Mouse (Mus musculus): ENCODE measurements around the gene Esyt1. TPM values are rescaled to one million over a fixed set of nuclear protein-coding genes. Genes with fewer than 3 reads are reported as not detected.

The Esyt1 gene
- polyA plus RNA-seq, 2 experiments = 7.0 to 10.3 TPM

DNA sequence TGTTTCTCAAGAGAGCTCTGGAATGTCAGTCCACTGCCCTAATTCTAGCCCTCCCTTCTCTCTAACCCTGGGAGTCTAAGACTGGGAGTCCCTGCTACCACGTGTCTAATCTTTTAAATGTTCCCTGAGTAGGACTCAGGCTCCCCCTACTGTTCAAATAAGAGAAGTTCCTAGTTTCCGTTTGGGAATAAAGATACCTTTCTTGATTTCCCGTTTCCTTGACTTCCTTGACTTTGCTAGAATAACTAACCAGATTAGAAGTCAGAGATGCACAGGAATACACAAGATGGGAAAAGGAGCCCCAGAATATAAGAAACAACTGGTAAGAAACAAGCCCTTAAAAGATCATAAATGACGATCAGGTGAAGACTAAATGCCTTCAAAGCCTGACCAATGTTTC, 20.7 kb upstream of the Esyt1 start:
- Histone ChIP-seq H3K4me2 (ENCODE audit: low read depth) (peak overlapping the region; percentile 96), H3K4me1 (replicated peaks; ENCODE audit: control insufficient read depth in 2 of 2, insufficient read depth in 2 of 2, low read length in 1 of 2) (peaks cover 0 to 11% of the 10 kb centered on the region in 2 experiments; a peak in 3 of 4 replicates), H3K9ac (replicated peaks) (peak overlapping the region; percentile 84), H3K27me3 (ENCODE audit: control insufficient read depth, insufficient read depth, low read length) (no peaks in the 10 kb centered on the region), H3K36me3 (replicated peaks; ENCODE audit: control insufficient read depth, insufficient read depth, low read depth) (peaks cover 22% of the 10 kb centered on the region), H3K4me3 (ENCODE audit: insufficient read depth in 1 of 2, low read depth in 2 of 2, low read length in 2 of 2) (peak overlapping the region; percentile 74 to 86), H3K27ac (peak overlapping the region; percentile 80), H3K9me3 (ENCODE audit: control insufficient read depth, low read length) (no peaks in the 10 kb centered on the region)
- WGBS (ENCODE audit: insufficient replicate concordance) = 8% methylated on average over 4 of the region's 4 CpGs
- DNase-seq (ENCODE audit: low read depth in 3 of 3, low spot score in 3 of 3) (peak in 2 of 3 experiments; percentile 60 to 64), ATAC-seq (ENCODE audit: insufficient read depth) (no peak)
- TF ChIP-seq CTCF (IDR thresholded peaks at IDR 0.05; ENCODE audit: low read depth) (peak; percentile 81), EP300 (IDR thresholded peaks at IDR 0.05; ENCODE audit: low read depth) (no peak)

DNA sequence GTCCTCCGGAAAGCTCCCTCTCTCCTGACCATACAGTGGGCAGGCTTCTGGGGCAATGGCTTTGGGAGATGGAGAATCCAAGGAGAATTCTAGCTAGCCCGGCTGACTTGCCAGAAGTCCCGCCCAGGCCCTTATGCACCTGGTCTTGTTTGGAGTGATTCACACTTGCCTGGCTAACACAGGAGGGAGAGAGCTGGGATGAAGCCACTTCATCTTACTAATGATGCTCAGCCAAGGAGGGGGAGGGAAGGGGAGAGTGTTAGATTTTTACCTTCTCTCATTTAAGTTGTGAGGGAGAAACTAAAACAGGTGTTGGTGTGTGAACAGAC, 19.9 kb upstream of the Esyt1 start:
- Histone ChIP-seq H3K27me3 (ENCODE audit: control insufficient read depth, insufficient read depth, low read length) (no peaks in the 10 kb centered on the region), H3K9me3 (ENCODE audit: control insufficient read depth, low read length) (no peaks in the 10 kb centered on the region), H3K9ac (replicated peaks) (no peak overlapping the region; the same call in 1 of the 2 replicates), H3K4me3 (ENCODE audit: insufficient read depth in 1 of 2, low read depth in 2 of 2, low read length in 2 of 2) (no peak overlapping the region), H3K27ac (no peak overlapping the region), H3K4me1 (replicated peaks; ENCODE audit: control insufficient read depth in 2 of 2, insufficient read depth in 2 of 2, low read length in 1 of 2) (peaks cover 0 to 11% of the 10 kb centered on the region in 2 experiments; a peak in 3 of 4 replicates), H3K4me2 (ENCODE audit: low read depth) (no peak overlapping the region), H3K36me3 (replicated peaks; ENCODE audit: control insufficient read depth, insufficient read depth, low read depth) (peaks cover 22% of the 10 kb centered on the region)
- no peak for ATAC-seq (ENCODE audit: insufficient read depth)
- TF ChIP-seq EP300 (IDR thresholded peaks at IDR 0.05; ENCODE audit: low read depth) (no peak), CTCF (IDR thresholded peaks at IDR 0.05; ENCODE audit: low read depth) (no peak)
- 83% methylated on average over 3 of the region's 3 CpGs for WGBS (ENCODE audit: insufficient replicate concordance)
- DNase-seq (ENCODE audit: low read depth in 3 of 3, low spot score in 3 of 3) = no peak

DNA sequence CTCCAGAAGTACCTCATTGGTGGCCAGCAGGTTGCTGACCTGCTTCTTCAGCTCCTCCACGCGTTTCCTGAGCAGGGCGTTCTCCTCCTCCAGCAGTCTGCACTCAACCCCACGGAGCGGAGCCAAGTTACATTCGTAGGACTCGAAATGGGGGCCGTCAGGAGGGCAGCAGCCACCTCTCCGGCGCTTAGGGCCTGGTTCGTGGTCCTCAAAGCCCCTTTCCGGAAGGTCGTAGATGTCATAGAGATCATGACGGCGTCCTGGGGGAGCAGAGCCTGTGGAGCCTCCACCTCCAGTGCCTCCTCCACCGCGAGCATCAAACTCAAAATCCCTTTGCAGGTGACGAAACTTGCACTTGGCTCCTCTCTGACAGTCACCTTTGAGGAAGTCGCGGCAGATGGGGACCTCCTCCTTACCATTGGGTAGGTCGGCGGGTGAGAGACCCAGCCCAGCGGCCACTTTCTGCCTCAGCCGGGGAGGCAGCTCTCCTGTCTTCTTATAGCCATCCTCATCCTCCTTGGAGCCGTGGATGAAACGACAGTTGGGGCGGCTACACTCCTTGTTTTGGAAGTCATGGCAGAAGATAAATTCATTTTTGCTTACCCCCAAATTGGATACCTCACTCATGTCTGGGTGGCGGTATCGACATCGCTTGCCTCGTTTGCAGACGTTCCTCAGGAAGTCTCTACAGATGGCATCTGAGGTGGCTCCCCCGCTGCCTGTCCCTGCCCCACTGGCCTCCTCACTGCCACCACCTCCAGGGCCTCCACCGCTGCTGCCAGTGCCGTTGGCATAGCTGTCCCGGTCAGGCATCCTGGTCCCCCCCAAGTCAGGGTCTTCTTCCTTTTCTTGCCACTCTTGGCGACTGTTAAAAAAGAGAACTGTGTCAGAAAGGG, 19.3 kb upstream of the Esyt1 start:
- WGBS (ENCODE audit: insufficient replicate concordance) = 84% methylated on average over 37 of the region's 37 CpGs
- DNase-seq (ENCODE audit: low read depth in 3 of 3, low spot score in 3 of 3) = no peak
- Histone ChIP-seq H3K9me3 (ENCODE audit: control insufficient read depth, low read length) (no peaks in the 10 kb centered on the region), H3K4me1 (replicated peaks; ENCODE audit: control insufficient read depth in 2 of 2, insufficient read depth in 2 of 2, low read length in 1 of 2) (peaks cover 0 to 10% of the 10 kb centered on the region in 2 experiments; a peak in 3 of 4 replicates), H3K36me3 (replicated peaks; ENCODE audit: control insufficient read depth, insufficient read depth, low read depth) (peaks cover 22% of the 10 kb centered on the region), H3K4me3 (ENCODE audit: insufficient read depth in 1 of 2, low read depth in 2 of 2, low read length in 2 of 2) (no peak overlapping the region), H3K4me2 (ENCODE audit: low read depth) (no peak overlapping the region), H3K27ac (no peak overlapping the region), H3K27me3 (ENCODE audit: control insufficient read depth, insufficient read depth, low read length) (no peaks in the 10 kb centered on the region), H3K9ac (replicated peaks) (no peak overlapping the region)
- ATAC-seq (ENCODE audit: insufficient read depth) = no peak
- TF ChIP-seq CTCF (IDR thresholded peaks at IDR 0.05; ENCODE audit: low read depth) = no peak
- TF ChIP-seq EP300 (IDR thresholded peaks at IDR 0.05; ENCODE audit: low read depth) = no peak

DNA sequence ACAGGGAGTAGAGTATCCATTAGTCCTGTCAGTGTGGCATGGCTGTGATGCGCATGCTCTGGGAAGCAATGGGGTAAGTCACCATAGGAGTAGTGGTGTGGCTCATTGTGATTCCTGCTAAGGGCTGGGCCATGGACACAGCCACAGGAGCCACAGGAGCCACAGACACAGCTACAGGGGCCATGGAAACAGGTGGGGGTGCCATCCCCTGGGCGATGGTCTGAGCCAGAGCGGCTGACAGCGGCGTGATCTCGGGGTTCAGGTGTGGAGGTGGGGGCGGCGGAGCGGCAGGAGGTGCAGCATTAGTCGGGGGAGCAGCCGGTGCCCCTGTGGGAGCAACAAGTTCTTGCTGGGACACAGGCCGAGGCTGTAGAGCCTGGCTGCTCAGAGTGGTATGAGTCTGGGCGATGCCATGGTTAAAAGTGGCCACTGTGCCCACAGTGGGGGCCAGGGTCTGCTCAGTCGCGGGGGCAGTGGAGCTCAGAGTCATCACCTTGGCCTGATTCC, 18.5 kb upstream of the Esyt1 start:
- Histone ChIP-seq H3K27me3 (ENCODE audit: control insufficient read depth, insufficient read depth, low read length) (no peaks in the 10 kb centered on the region), H3K9ac (replicated peaks) (no peak overlapping the region), H3K4me1 (replicated peaks; ENCODE audit: control insufficient read depth in 2 of 2, insufficient read depth in 2 of 2, low read length in 1 of 2) (peaks cover 0 to 5% of the 10 kb centered on the region in 2 experiments; a peak in 2 of 4 replicates), H3K4me2 (ENCODE audit: low read depth) (no peak overlapping the region), H3K36me3 (replicated peaks; ENCODE audit: control insufficient read depth, insufficient read depth, low read depth) (peaks cover 22% of the 10 kb centered on the region), H3K4me3 (ENCODE audit: insufficient read depth in 1 of 2, low read depth in 2 of 2, low read length in 2 of 2) (no peak overlapping the region), H3K27ac (no peak overlapping the region), H3K9me3 (ENCODE audit: control insufficient read depth, low read length) (no peaks in the 10 kb centered on the region)
- DNase-seq (ENCODE audit: low read depth in 3 of 3, low spot score in 3 of 3) (no peak), ATAC-seq (ENCODE audit: insufficient read depth) (no peak)
- WGBS (ENCODE audit: insufficient replicate concordance) = 87% methylated on average over 15 of the region's 15 CpGs
- TF ChIP-seq CTCF (IDR thresholded peaks at IDR 0.05; ENCODE audit: low read depth) (no peak), EP300 (IDR thresholded peaks at IDR 0.05; ENCODE audit: low read depth) (no peak)

DNA sequence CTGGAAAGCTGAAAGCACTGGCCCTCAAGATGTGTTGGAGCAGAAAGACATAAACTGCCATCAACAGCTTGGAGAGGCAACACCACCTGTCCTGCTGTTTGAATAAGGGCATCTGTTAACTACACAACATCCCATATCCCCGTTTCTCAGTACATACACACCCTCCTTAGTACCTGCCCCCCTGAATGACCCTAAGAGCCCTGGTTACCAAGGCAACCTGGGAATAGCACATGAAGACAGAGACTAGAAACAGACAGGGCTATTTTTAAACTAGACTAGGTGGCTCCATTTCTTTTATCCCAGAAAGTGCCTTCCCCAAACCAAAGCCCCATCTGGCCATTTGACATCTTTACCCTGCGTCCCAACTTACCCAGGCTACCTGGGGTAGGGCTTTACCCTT, 17.4 kb upstream of the Esyt1 start:
- TF ChIP-seq CTCF (IDR thresholded peaks at IDR 0.05; ENCODE audit: low read depth) (no peak), EP300 (IDR thresholded peaks at IDR 0.05; ENCODE audit: low read depth) (no peak)
- Histone ChIP-seq H3K4me1 (replicated peaks; ENCODE audit: control insufficient read depth in 2 of 2, insufficient read depth in 2 of 2, low read length in 1 of 2) (peaks cover 0 to 5% of the 10 kb centered on the region in 2 experiments; a peak in 2 of 4 replicates), H3K4me3 (ENCODE audit: insufficient read depth in 1 of 2, low read depth in 2 of 2, low read length in 2 of 2) (no peak overlapping the region), H3K9me3 (ENCODE audit: control insufficient read depth, low read length) (no peaks in the 10 kb centered on the region), H3K27ac (no peak overlapping the region), H3K9ac (replicated peaks) (no peak overlapping the region), H3K4me2 (ENCODE audit: low read depth) (no peak overlapping the region), H3K36me3 (replicated peaks; ENCODE audit: control insufficient read depth, insufficient read depth, low read depth) (peaks cover 22% of the 10 kb centered on the region), H3K27me3 (ENCODE audit: control insufficient read depth, insufficient read depth, low read length) (no peaks in the 10 kb centered on the region)
- DNase-seq (ENCODE audit: low read depth in 3 of 3, low spot score in 3 of 3) (no peak), ATAC-seq (ENCODE audit: insufficient read depth) (no peak)
- 73% methylated on average over 2 of the region's 2 CpGs for WGBS (ENCODE audit: insufficient replicate concordance)

All from liver, embryonic 14.5 days (tissue).